Mouse (Mus musculus) MEL (cell line): ENCODE measurements around the gene Macf1. TPM values are rescaled to one million over a fixed set of nuclear protein-coding genes. Genes with fewer than 3 reads are reported as not detected.

ENCODE experiments used
- DNase-seq: peaks from one replicate; pipeline ENCODE4 v3.0.0; 2011; ENCODE audit warnings: low read depth, low spot score
- H3K27ac ChIP-seq: 2 replicates; pipeline ENCODE4 v1.5.1; 2012; ENCODE audit warnings: low read depth, mild to moderate bottlenecking, control low read depth, low read length, moderate library complexity; ENCODE audit not compliant: control insufficient read depth
- H3K27me3 ChIP-seq, 2 experiments: fragments of 150-350 bp in 1 of 2; sonication (generic) in 1 of 2; 2 replicates each; pipeline ENCODE4 v1.6.1; 2012; ENCODE audit warnings: low read length in 2 of 2, mild to moderate bottlenecking in 2 of 2, improper control_type of control experiment in 1 of 2, moderate library complexity in 1 of 2; ENCODE audit not compliant: insufficient read depth in 2 of 2, control insufficient read depth in 1 of 2
- H3K36me3 ChIP-seq, 2 experiments: 2 replicates each; pipeline ENCODE4 v1.6.1; 2012 to 2014; ENCODE audit warnings: low read length in 2 of 2, improper control_type of control experiment in 1 of 2, inconsistent platforms in 1 of 2, mild to moderate bottlenecking in 1 of 2; ENCODE audit not compliant: insufficient read depth in 2 of 2, control insufficient read depth in 1 of 2
- H3K4me1 ChIP-seq, 2 experiments: fragments of 150-350 bp in 1 of 2; sonication (generic) in 1 of 2; 2 replicates each; pipeline ENCODE4 v1.6.1; 2012; ENCODE audit warnings: low read length in 2 of 2, improper control_type of control experiment in 1 of 2, mild to moderate bottlenecking in 1 of 2; ENCODE audit not compliant: insufficient read depth in 2 of 2, control insufficient read depth in 1 of 2
- H3K4me3 ChIP-seq, 2 experiments: fragments of 150-350 bp in 1 of 2; sonication (generic) in 1 of 2; 2 replicates each; pipeline ENCODE4 v1.5.1; 2012; ENCODE audit warnings: low read depth in 2 of 2, low read length in 2 of 2, mild to moderate bottlenecking in 2 of 2, moderate library complexity in 2 of 2, control low read depth in 1 of 2, improper control_type of control experiment in 1 of 2; ENCODE audit not compliant: control insufficient read depth in 1 of 2, insufficient read depth in 1 of 2
- H3K79me2 ChIP-seq: 2 replicates; pipeline ENCODE4 v1.6.1; 2012; ENCODE audit warnings: mild to moderate bottlenecking, low read length, moderate library complexity; ENCODE audit not compliant: control insufficient read depth, poor library complexity, insufficient read depth
- H3K9ac ChIP-seq: 2 replicates; pipeline ENCODE4 v1.6.1; 2012; ENCODE audit warnings: low read depth, mild to moderate bottlenecking, control low read depth, low read length, moderate library complexity; ENCODE audit not compliant: control insufficient read depth, poor library complexity, severe bottlenecking
- H3K9me3 ChIP-seq: fragments of 150-350 bp; sonication (generic); replicated peaks from 2 replicates; pipeline ENCODE4 v1.6.1; 2012; ENCODE audit warnings: mild to moderate bottlenecking, low read length, improper control_type of control experiment, moderate library complexity; ENCODE audit not compliant: insufficient read depth
- CTCF ChIP-seq, 3 experiments: IDR thresholded peaks in 2 of 3; conservative IDR thresholded peaks in 1 of 3; 2 replicates each; pipeline ENCODE4 v1.5.1; 2011 to 2012; ENCODE audit warnings: low read length in 3 of 3, low read depth in 2 of 3, mild to moderate bottlenecking in 2 of 3, improper control_type of control experiment in 1 of 3, inconsistent platforms in 1 of 3, mixed read lengths in 1 of 3, moderate library complexity in 1 of 3; ENCODE audit not compliant: control insufficient read depth in 1 of 3, insufficient read depth in 1 of 3, poor library complexity in 1 of 3, severe bottlenecking in 1 of 3
- EP300 ChIP-seq, 2 experiments: IDR thresholded peaks; 2 replicates each; pipeline ENCODE4 v1.6.1; 2011; ENCODE audit warnings: improper control_type of control experiment in 2 of 2, low read length in 2 of 2, low read depth in 1 of 2, mild to moderate bottlenecking in 1 of 2
- GATA1 ChIP-seq: IDR thresholded peaks from 2 replicates; pipeline ENCODE4 v1.6.1; 2011; ENCODE audit warnings: low read depth, low read length, improper control_type of control experiment
- HCFC1 ChIP-seq: IDR thresholded peaks from 2 replicates; pipeline ENCODE4 v1.6.1; 2012; ENCODE audit warnings: low read depth, mild to moderate bottlenecking, inconsistent platforms, low read length, improper control_type of control experiment, moderate library complexity
- KAT2A ChIP-seq: conservative IDR thresholded peaks from 2 replicates; pipeline ENCODE4 v1.6.1; 2012; ENCODE audit warnings: low read depth, low read length, improper control_type of control experiment, inconsistent platforms
- MAFK ChIP-seq: IDR thresholded peaks from 2 replicates; pipeline ENCODE4 v1.6.1; 2011; ENCODE audit warnings: low read depth, mild to moderate bottlenecking, low read length, improper control_type of control experiment, borderline replicate concordance
- MAZ ChIP-seq: IDR thresholded peaks from 2 replicates; pipeline ENCODE4 v1.6.1; 2012; ENCODE audit warnings: low read depth, mild to moderate bottlenecking, inconsistent platforms, low read length, improper control_type of control experiment
- MYC ChIP-seq: IDR thresholded peaks from 2 replicates; pipeline ENCODE4 v1.6.1; 2011; ENCODE audit warnings: low read depth, mild to moderate bottlenecking, low read length, improper control_type of control experiment, moderate library complexity
- RAD21 ChIP-seq: IDR thresholded peaks from 2 replicates; pipeline ENCODE4 v1.6.1; 2011; ENCODE audit warnings: mild to moderate bottlenecking, low read depth, low read length, improper control_type of control experiment
- RCOR1 ChIP-seq: IDR thresholded peaks from 2 replicates; pipeline ENCODE4 v1.6.1; 2012; ENCODE audit warnings: low read depth, mild to moderate bottlenecking, inconsistent platforms, low read length, improper control_type of control experiment
- SIN3A ChIP-seq: IDR thresholded peaks from 2 replicates; pipeline ENCODE4 v1.6.1; 2012; ENCODE audit warnings: low read length, improper control_type of control experiment, inconsistent platforms
- TAL1 ChIP-seq: IDR thresholded peaks from 2 replicates; pipeline ENCODE4 v1.6.1; 2012; ENCODE audit warnings: mild to moderate bottlenecking, inconsistent platforms, low read length, moderate library complexity, mixed read lengths
- UBTF ChIP-seq: IDR thresholded peaks from 2 replicates; pipeline ENCODE4 v1.6.1; 2012; ENCODE audit warnings: low read depth, mild to moderate bottlenecking, inconsistent platforms, low read length, improper control_type of control experiment, moderate library complexity, borderline replicate concordance; ENCODE audit not compliant: insufficient read depth
- ZMIZ1 ChIP-seq: IDR thresholded peaks from 2 replicates; pipeline ENCODE4 v1.6.1; 2012; ENCODE audit warnings: low read depth, mild to moderate bottlenecking, inconsistent platforms, low read length, improper control_type of control experiment, moderate library complexity
- polyA plus RNA-seq, 2 experiments: library from polyadenylated mRNA; stranded (reverse) in 1 of 2; unstranded in 1 of 2; fragments of >175 nt in 1 of 2; fragments of >200 nt in 1 of 2; gene quantifications; 2 replicates each; pipeline versions ENCODE4 v1.2.1 to v1.2.4; 2012; ENCODE audit warnings: low replicate concordance in 2 of 2, low read depth in 1 of 2; ENCODE audit not compliant: insufficient read length in 2 of 2, insufficient read depth in 1 of 2, missing spikeins in 1 of 2
- total RNA-seq: library from RNA; depleted of rRNA; stranded (reverse); fragments of 300-350 nt; gene quantifications from 2 replicates; pipeline ENCODE4 v1.2.3, GENCODE M21; 2012

The Macf1 gene
- total and polyA plus RNA-seq, 3 experiments, result 18.5 to 71.4 (median 60.8) TPM

GRCm38 (mm10) chr4:123732921-123733320 lies 48.8 kb upstream of the Macf1 start:
- Histone ChIP-seq H3K27me3 (no peaks in the 10 kb centered on the region), H3K4me1 (no peaks in the 10 kb centered on the region), H3K27ac (no peak overlapping the region), H3K9me3 (no peaks in the 10 kb centered on the region), H3K4me3 (no peak overlapping the region), H3K79me2 (no peaks in the 10 kb centered on the region), H3K36me3 (peaks cover 0 to 3% of the 10 kb centered on the region in 2 experiments; a peak in 1 of 4 replicates), H3K9ac (no peak overlapping the region)
- TF ChIP-seq HCFC1 (no peak), MAFK (no peak), MYC (no peak), SIN3A (no peak), RAD21 (no peak), UBTF (no peak), GATA1 (no peak), MAZ (no peak), ZMIZ1 (no peak)
- DNase-seq, result no peak

GRCm38 (mm10) chr4:123732163-123732910 lies 48.2 kb upstream of the Macf1 start:
- Histone ChIP-seq H3K4me1 (no peaks in the 10 kb centered on the region), H3K27ac (no peak overlapping the region), H3K9ac (no peak overlapping the region), H3K27me3 (no peaks in the 10 kb centered on the region), H3K4me3 (no peak overlapping the region), H3K36me3 (peaks cover 0 to 2% of the 10 kb centered on the region in 2 experiments; a peak in 1 of 4 replicates), H3K9me3 (no peaks in the 10 kb centered on the region), H3K79me2 (no peaks in the 10 kb centered on the region)
- DNase-seq, result no peak
- TF ChIP-seq EP300 (IDR thresholded peaks at IDR 0.05; ENCODE audit: low read depth in 1 of 2, low read length in 2 of 2) (no peak), HCFC1 (no peak), CTCF (IDR thresholded peaks at IDR 0.05 in 2 of 3, conservative IDR thresholded peaks at IDR 0.05 in 1 of 3; ENCODE audit: control insufficient read depth in 1 of 3, insufficient read depth in 1 of 3, low read depth in 2 of 3, low read length in 3 of 3, poor library complexity in 1 of 3, severe bottlenecking in 1 of 3) (no peak), KAT2A (no peak), TAL1 (no peak), RCOR1 (no peak), SIN3A (no peak)
